Comparison of ENCODE assay signal across 11 mouse cellular contexts in the genomic region with DNA sequence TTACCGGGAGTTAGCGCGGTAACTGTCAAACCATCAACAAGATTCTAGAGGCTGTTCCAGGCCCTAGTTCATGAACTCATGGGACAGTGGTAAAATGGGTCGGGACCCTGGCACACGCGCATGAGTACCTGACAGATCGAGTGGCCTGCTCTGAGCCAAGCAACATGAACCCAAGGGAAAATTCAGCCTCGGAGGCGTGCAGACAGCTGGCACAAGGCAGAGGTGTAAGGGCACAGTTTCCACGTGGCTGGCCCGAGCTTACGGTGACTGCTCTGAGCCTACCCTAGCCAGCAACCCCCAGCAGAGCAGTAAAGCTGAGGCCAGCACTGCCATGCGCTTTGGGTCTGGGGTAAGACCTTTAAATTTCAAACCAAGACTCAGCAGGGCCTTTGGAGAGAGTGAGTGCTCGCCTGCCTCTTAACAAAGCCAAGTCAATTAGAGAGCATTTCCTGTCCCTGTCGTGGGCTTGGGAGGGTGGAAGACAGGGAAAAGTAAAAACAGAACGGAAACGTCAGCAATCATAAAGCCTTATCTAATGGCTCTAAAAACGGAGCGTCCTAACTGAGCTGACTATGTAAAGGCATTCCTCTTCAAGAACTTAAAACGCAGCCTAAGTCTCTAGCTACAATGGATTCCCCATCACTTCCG. TPM values are rescaled to one million over a fixed set of nuclear protein-coding genes. Genes with fewer than 3 reads are reported as not detected.
DNase-seq lines count a peak whose midpoint lies in the region; ATAC-seq lines count a peak whose summit lies in the region.
"Had no signal": no experiment of that assay in that cellular context is flagged by ENCODE, and none has a peak within 500 bp of the region (broad histone marks: within the 10 kb centered on the region; RNA-seq: fewer than 3 reads in every experiment).

No protein-coding gene starts in this region.

- ATAC-seq in heart, embryonic 11.5 days (replicated peaks; ENCODE audit: insufficient number of reproducible peaks, low FRiP score, low TSS enrichment), result no peak
- ATAC-seq in embryonic facial prominence, embryonic 14.5 days (ENCODE audit: low read depth), result no peak
- no peak for ATAC-seq in intestine, embryonic 15.5 days
- ATAC-seq in midbrain, embryonic 13.5 days, result no peak

- peaks cover 4% of the 10 kb centered on the region; the same call in 1 of the 2 replicates for H3K36me3 ChIP-seq in heart, embryonic 11.5 days (ENCODE audit: control insufficient read depth, insufficient read depth, low read length)
- H3K36me3 ChIP-seq in embryonic facial prominence, embryonic 14.5 days (ENCODE audit: control insufficient read depth, insufficient read depth, low read length), result peaks cover 3% of the 10 kb centered on the region; the same call in 1 of the 2 replicates
- peaks cover 8% of the 10 kb centered on the region; the same call in 1 of the 2 replicates for H3K36me3 ChIP-seq in intestine, embryonic 15.5 days
- peaks cover 10% of the 10 kb centered on the region for H3K36me3 ChIP-seq in midbrain, embryonic 13.5 days

- H3K9me3 ChIP-seq in heart, embryonic 11.5 days (replicated peaks; ENCODE audit: control insufficient read depth, low read length), result no peaks in the 10 kb centered on the region
- H3K9me3 ChIP-seq in embryonic facial prominence, embryonic 14.5 days (ENCODE audit: control insufficient read depth, low read length), result 0 out of 2 replicates have a peak, but pooled peaks cover 2% of the 10 kb centered on the region
- no peaks in the 10 kb centered on the region for H3K9me3 ChIP-seq in intestine, embryonic 15.5 days
- no peaks in the 10 kb centered on the region for H3K9me3 ChIP-seq in midbrain, embryonic 13.5 days
- H3K9me3 ChIP-seq: embryonic facial prominence, embryonic 15.5 days had no signal

- H3K4me3 ChIP-seq in heart, embryonic 11.5 days (ENCODE audit: low read depth, low read length), result no peak overlapping the region
- H3K4me3 ChIP-seq in embryonic facial prominence, embryonic 14.5 days (ENCODE audit: low read depth, low read length), result no peak overlapping the region
- H3K4me3 ChIP-seq in intestine, embryonic 15.5 days (replicated peaks), result no peak overlapping the region
- no peak overlapping the region for H3K4me3 ChIP-seq in midbrain, embryonic 13.5 days (replicated peaks)
- H3K4me3 ChIP-seq: embryonic facial prominence, embryonic 15.5 days; myocyte had no signal

- peak overlapping the region; percentile 95 for H3K27ac ChIP-seq in heart, embryonic 11.5 days (ENCODE audit: low read depth, low read length)
- peak overlapping the region; percentile 87 for H3K27ac ChIP-seq in embryonic facial prominence, embryonic 14.5 days (replicated peaks; ENCODE audit: low read depth, low read length)
- 0 out of 2 replicates have a peak overlapping the region, but pooled peaks have one; percentile 51 for H3K27ac ChIP-seq in intestine, embryonic 15.5 days
- peak overlapping the region; percentile 99 for H3K27ac ChIP-seq in midbrain, embryonic 13.5 days
- H3K27ac ChIP-seq: embryonic facial prominence, embryonic 15.5 days had no signal

- H3K4me1 ChIP-seq in heart, embryonic 11.5 days (ENCODE audit: control insufficient read depth, insufficient read depth, low read length), result peaks cover 70% of the 10 kb centered on the region
- peaks cover 50% of the 10 kb centered on the region for H3K4me1 ChIP-seq in embryonic facial prominence, embryonic 14.5 days (ENCODE audit: control insufficient read depth, insufficient read depth, low read length)
- H3K4me1 ChIP-seq in intestine, embryonic 15.5 days (replicated peaks), result peaks cover 70% of the 10 kb centered on the region
- H3K4me1 ChIP-seq in midbrain, embryonic 13.5 days (replicated peaks), result peaks cover 75% of the 10 kb centered on the region

- no peak for DNase-seq in heart, postnatal 4 days
- no peak for DNase-seq in embryonic facial prominence, embryonic 14.5 days (ENCODE audit: low spot score)
- no peak for DNase-seq in layer of hippocampus, postnatal 14 days (ENCODE audit: low spot score in 2 of 2)
- DNase-seq in embryo, embryonic 10 days (ENCODE audit: low spot score), result no peak
- DNase-seq in embryo, embryonic 10.5 days (ENCODE audit: low spot score), result no peak

- peak overlapping the region; percentile 52 for H3K9ac ChIP-seq in heart, embryonic 11.5 days (ENCODE audit: low read depth, low read length)
- no peak overlapping the region for H3K9ac ChIP-seq in embryonic facial prominence, embryonic 14.5 days (ENCODE audit: low read depth, low read length)
- no peak overlapping the region for H3K9ac ChIP-seq in intestine, embryonic 15.5 days
- no peak overlapping the region; the same call in 1 of the 2 replicates for H3K9ac ChIP-seq in midbrain, embryonic 13.5 days (replicated peaks)

- 42% methylated on average over 21 of the region's 21 CpGs for WGBS in heart, embryonic 11.5 days (ENCODE audit: insufficient replicate concordance)
- WGBS in embryonic facial prominence, embryonic 14.5 days, result 31% methylated on average over 21 of the region's 21 CpGs
- WGBS in intestine, embryonic 15.5 days, result 50% methylated on average over 21 of the region's 21 CpGs
- 46% methylated on average over 21 of the region's 21 CpGs for WGBS in midbrain, embryonic 13.5 days

- peak overlapping the region; percentile 6; the same call in 1 of the 2 replicates for H3K4me2 ChIP-seq in heart, embryonic 11.5 days
- H3K4me2 ChIP-seq in embryonic facial prominence, embryonic 14.5 days (ENCODE audit: low read depth, low read length), result no peak overlapping the region
- no peak overlapping the region for H3K4me2 ChIP-seq in intestine, embryonic 15.5 days (replicated peaks)
- H3K4me2 ChIP-seq in midbrain, embryonic 13.5 days (replicated peaks), result no peak overlapping the region
- H3K4me2 ChIP-seq: embryonic facial prominence, embryonic 15.5 days had no signal

- H3K27me3 ChIP-seq in heart, embryonic 11.5 days (ENCODE audit: control insufficient read depth, insufficient read depth, low read length), result no peaks in the 10 kb centered on the region
- H3K27me3 ChIP-seq in embryonic facial prominence, embryonic 14.5 days (replicated peaks; ENCODE audit: control insufficient read depth, insufficient read depth, low read length), result no peaks in the 10 kb centered on the region
- H3K27me3 ChIP-seq in intestine, embryonic 15.5 days (replicated peaks), result no peaks in the 10 kb centered on the region
- H3K27me3 ChIP-seq in midbrain, embryonic 13.5 days, result no peaks in the 10 kb centered on the region
- H3K27me3 ChIP-seq: CH12.LX; embryonic facial prominence, embryonic 15.5 days had no signal

RNA-seq across cellular contexts. Expression of gene Coro1c, which starts 38.0 kb away (rescaled TPM):
- polyA plus RNA-seq in heart, embryonic 11.5 days (2014; fragmentation: Nextera tagmentation; extraction: Ambion mirVana), result 113 and 140 TPM in 2 replicates
- 100 to 1,000 TPM in 1 of 2 experiments, 10 to 100 TPM in 1; 92.4 to 108 TPM for total RNA-seq in heart, postnatal 4 days (2021)
- polyA plus RNA-seq in embryonic facial prominence, embryonic 14.5 days (2014; fragmentation: Nextera tagmentation; extraction: Ambion mirVana), result 96.9 and 103 TPM in 2 replicates
- polyA plus RNA-seq in intestine, embryonic 15.5 days (2015; fragmentation: Nextera tagmentation; extraction: Ambion mirVana), result 167 and 173 TPM in 2 replicates
- polyA plus RNA-seq in midbrain, embryonic 13.5 days (2015; fragmentation: Nextera tagmentation; extraction: Ambion mirVana), result 214 and 215 TPM in 2 replicates
- total RNA-seq in layer of hippocampus, postnatal 14 days (2021), result 10 to 100 TPM; 87.9 to 94.2 TPM

RNA-seq across cellular contexts. Expression of gene Selplg, which starts 38.1 kb away (rescaled TPM):
- polyA plus RNA-seq in heart, embryonic 11.5 days (2014; fragmentation: Nextera tagmentation; extraction: Ambion mirVana), result 0.97 and 1.5 TPM in 2 replicates
- 1 to 10 TPM; 1.3 to 2.1 TPM for total RNA-seq in heart, postnatal 4 days (2021)
- polyA plus RNA-seq in embryonic facial prominence, embryonic 14.5 days (2014; fragmentation: Nextera tagmentation; extraction: Ambion mirVana), result 4.9 and 5.2 TPM in 2 replicates
- polyA plus RNA-seq in intestine, embryonic 15.5 days (2015; fragmentation: Nextera tagmentation; extraction: Ambion mirVana), result 3.4 and 4.4 TPM in 2 replicates
- polyA plus RNA-seq in midbrain, embryonic 13.5 days (2015; fragmentation: Nextera tagmentation; extraction: Ambion mirVana), result 0.98 and 1.2 TPM in 2 replicates
- 10 to 100 TPM; 26.5 to 29.3 TPM for total RNA-seq in layer of hippocampus, postnatal 14 days (2021)
- polyA plus RNA-seq: myocyte had no signal
